In genomic region chr9:66895035-66895779, GRCm38 (mm10) we compare ENCODE assay signal across 10 mouse cellular contexts. TPM values are rescaled to one million over a fixed set of nuclear protein-coding genes. Genes with fewer than 3 reads are reported as not detected.
A peak's percentile ranks its signal among the peaks of the same experiment; 100 is the strongest.
DNase-seq lines count a peak whose midpoint lies in the region; ATAC-seq and TF ChIP-seq lines count a peak whose summit lies in the region.
"Had no signal": no experiment of that assay in that cellular context is flagged by ENCODE, and none has a peak within 500 bp of the region (broad histone marks: within the 10 kb centered on the region; RNA-seq: fewer than 3 reads in every experiment).

No protein-coding gene starts in this region.

- no peak overlapping the region for H3K4me2 ChIP-seq in lung, embryonic 15.5 days
- H3K4me2 ChIP-seq in heart, embryonic 12.5 days: no peak overlapping the region
- H3K4me2 ChIP-seq: embryonic facial prominence, embryonic 12.5 days had no signal

- no peak for TF ChIP-seq CTCF in lung, adult 2 months (IDR thresholded peaks at IDR 0.05; ENCODE audit: insufficient read depth, low read length)
- no peak for TF ChIP-seq CTCF in bone marrow macrophage, adult 2 months (IDR thresholded peaks at IDR 0.05; ENCODE audit: low read depth, low read length)

- no peaks in the 10 kb centered on the region for H3K36me3 ChIP-seq in lung, embryonic 15.5 days
- no peaks in the 10 kb centered on the region for H3K36me3 ChIP-seq in heart, embryonic 12.5 days
- H3K36me3 ChIP-seq in megakaryocyte, embryonic 14.5 days (replicated peaks; ENCODE audit: low read length): peaks cover 33% of the 10 kb centered on the region
- H3K36me3 ChIP-seq: embryonic facial prominence, embryonic 12.5 days had no signal

- H3K27ac ChIP-seq in lung, embryonic 15.5 days: peak overlapping the region; percentile 44; the same call in 1 of the 2 replicates
- H3K27ac ChIP-seq in bone marrow macrophage, adult 2 months (ENCODE audit: insufficient read depth, low read depth, low read length): peak overlapping the region; percentile 93
- no peak overlapping the region for H3K27ac ChIP-seq in heart, embryonic 12.5 days (ENCODE audit: poor library complexity, severe bottlenecking)
- H3K27ac ChIP-seq: embryonic facial prominence, embryonic 12.5 days had no signal

- peaks cover 6% of the 10 kb centered on the region for H3K4me1 ChIP-seq in lung, embryonic 15.5 days
- peaks cover 6% of the 10 kb centered on the region for H3K4me1 ChIP-seq in lung, adult 2 months (ENCODE audit: control insufficient read depth, insufficient read depth, low read length)
- H3K4me1 ChIP-seq in bone marrow macrophage, adult 2 months (ENCODE audit: control insufficient read depth, insufficient read depth, low read length): peaks cover 56% of the 10 kb centered on the region
- peaks cover 28% of the 10 kb centered on the region for H3K4me1 ChIP-seq in heart, embryonic 12.5 days (replicated peaks)
- peaks cover 76% of the 10 kb centered on the region for H3K4me1 ChIP-seq in megakaryocyte, embryonic 14.5 days

- H3K27me3 ChIP-seq in lung, embryonic 15.5 days: no peaks in the 10 kb centered on the region
- no peaks in the 10 kb centered on the region for H3K27me3 ChIP-seq in heart, embryonic 12.5 days (replicated peaks)
- no peaks in the 10 kb centered on the region for H3K27me3 ChIP-seq in megakaryocyte, embryonic 14.5 days (replicated peaks)
- H3K27me3 ChIP-seq: embryonic facial prominence, embryonic 12.5 days had no signal

- DNase-seq in lung, adult 2 months: no peak
- DNase-seq in right cerebral cortex, adult 2 months (ENCODE audit: low spot score in 2 of 2): no peak
- no peak for DNase-seq in testis, postnatal 10 days (ENCODE audit: low spot score)
- DNase-seq in layer of hippocampus, postnatal 25 days (ENCODE audit: extremely low spot score in 1 of 2, low spot score in 1 of 2): no peak
- DNase-seq: kidney, adult 18-20 months had no signal

- no peak for ATAC-seq in lung, embryonic 15.5 days (ENCODE audit: borderline replicate concordance, extremely low read depth, low FRiP score, low TSS enrichment)
- 0 out of 2 replicates have a peak, but pooled peaks have one; percentile 64 for ATAC-seq in heart, embryonic 12.5 days (ENCODE audit: insufficient number of reproducible peaks, low FRiP score)

- 68% methylated on average over 10 of the region's 10 CpGs for WGBS in lung, embryonic 15.5 days
- WGBS in lung, adult 2 months: 39% methylated on average over 10 of the region's 10 CpGs
- 50% methylated on average over 10 of the region's 10 CpGs for WGBS in heart, embryonic 12.5 days

- H3K9ac ChIP-seq in lung, embryonic 15.5 days: no peak overlapping the region
- H3K9ac ChIP-seq in heart, embryonic 12.5 days: no peak overlapping the region
- H3K9ac ChIP-seq: embryonic facial prominence, embryonic 12.5 days had no signal

- H3K9me3 ChIP-seq in lung, embryonic 15.5 days: no peaks in the 10 kb centered on the region
- H3K9me3 ChIP-seq in heart, embryonic 12.5 days (replicated peaks): no peaks in the 10 kb centered on the region
- no peaks in the 10 kb centered on the region for H3K9me3 ChIP-seq in megakaryocyte, embryonic 14.5 days
- H3K9me3 ChIP-seq: embryonic facial prominence, embryonic 12.5 days had no signal

- H3K4me3 ChIP-seq in lung, embryonic 15.5 days: no peak overlapping the region
- no peak overlapping the region for H3K4me3 ChIP-seq in lung, adult 2 months (replicated peaks; ENCODE audit: extremely low read depth, low read depth, low read length)
- peak overlapping the region; percentile 36 for H3K4me3 ChIP-seq in bone marrow macrophage, adult 2 months (ENCODE audit: insufficient read depth, low read length)
- H3K4me3 ChIP-seq in heart, embryonic 12.5 days: no peak overlapping the region
- H3K4me3 ChIP-seq in megakaryocyte, embryonic 14.5 days (replicated peaks): peak overlapping the region; percentile 64
- H3K4me3 ChIP-seq: embryonic facial prominence, embryonic 12.5 days had no signal

- TF ChIP-seq POLR2A in lung, adult 2 months (IDR thresholded peaks at IDR 0.05; ENCODE audit: borderline replicate concordance, extremely low read depth, low read depth, low read length): no peak
- no peak for TF ChIP-seq POLR2A in bone marrow macrophage, adult 2 months (IDR thresholded peaks at IDR 0.05; ENCODE audit: borderline replicate concordance, low read depth, low read length)

RNA-seq across cellular contexts. Expression of gene Rab8b, which starts 24.3 kb away (rescaled TPM):
- polyA plus RNA-seq in lung, embryonic 15.5 days (2015; fragmentation: Nextera tagmentation; extraction: Ambion mirVana): 24.2 and 30.1 TPM in 2 replicates
- polyA plus RNA-seq in lung, adult 2 months (2012; rRNA removed): 11.9 and 19.2 TPM in 2 replicates
- polyA plus RNA-seq in bone marrow macrophage, adult 2 months (2012; ENCODE audit: insufficient read depth, insufficient read length, missing spikeins): 160 and 169 TPM in 2 replicates
- 22.3 and 24.4 TPM in 2 replicates for polyA plus RNA-seq in heart, embryonic 12.5 days (2016; fragmentation: Nextera tagmentation; extraction: Ambion mirVana)
- 3.2 TPM in 1 of 2 replicates, not detected in the other for polyA plus RNA-seq in megakaryocyte, embryonic 14.5 days (2012; ENCODE audit: insufficient read depth, low replicate concordance)
- 10 to 100 TPM; 40.7 to 46.4 TPM for total RNA-seq in layer of hippocampus, postnatal 25 days (2021)

RNA-seq across cellular contexts. Expression of gene Rps27l, which starts 50.7 kb away (rescaled TPM):
- 602 and 647 TPM in 2 replicates for polyA plus RNA-seq in lung, embryonic 15.5 days (2015; fragmentation: Nextera tagmentation; extraction: Ambion mirVana)
- 31.1 and 36.3 TPM in 2 replicates for polyA plus RNA-seq in lung, adult 2 months (2012; rRNA removed)
- polyA plus RNA-seq in bone marrow macrophage, adult 2 months (2012; ENCODE audit: insufficient read depth, insufficient read length, missing spikeins): 256 and 349 TPM in 2 replicates
- polyA plus RNA-seq in heart, embryonic 12.5 days (2016; fragmentation: Nextera tagmentation; extraction: Ambion mirVana): 563 and 577 TPM in 2 replicates
- polyA plus RNA-seq in megakaryocyte, embryonic 14.5 days (2012; ENCODE audit: insufficient read depth, low replicate concordance): 23.8 and 219 TPM in 2 replicates
- 10 to 100 TPM; 36.7 to 44.4 TPM for total RNA-seq in layer of hippocampus, postnatal 25 days (2021)

Comparison
In these comparisons a context has a peak if more than half of its experiments do, and no peak if none do; other contexts are left out.
1. H3K4me3 ChIP-seq: peak in bone marrow macrophage, adult 2 months (single experiment) and megakaryocyte, embryonic 14.5 days (single experiment); none in lung, embryonic 15.5 days (single experiment), lung, adult 2 months (single experiment) and heart, embryonic 12.5 days (single experiment).